In genomic region chr14:32159150-32159670, GRCm38 (mm10) we compare ENCODE assay signal across 9 mouse cellular contexts. TPM values are rescaled to one million over a fixed set of nuclear protein-coding genes. Genes with fewer than 3 reads are reported as not detected.
DNase-seq lines count a peak whose midpoint lies in the region; ATAC-seq and TF ChIP-seq lines count a peak whose summit lies in the region.
"Had no signal": no experiment of that assay in that cellular context is flagged by ENCODE, and none has a peak within 500 bp of the region (broad histone marks: within the 10 kb centered on the region; RNA-seq: fewer than 3 reads in every experiment).

No protein-coding gene starts in this region.

- TF ChIP-seq CTCF in lung, adult 2 months (IDR thresholded peaks at IDR 0.05; ENCODE audit: insufficient read depth, low read length) = no peak
- TF ChIP-seq CTCF in bone marrow, adult 2 months (IDR thresholded peaks at IDR 0.05; ENCODE audit: control insufficient read depth, insufficient read depth, low read length) = 0 out of 2 replicates have a peak, but pooled peaks have one; percentile 4
- TF ChIP-seq CTCF in heart, postnatal 0 days (IDR thresholded peaks at IDR 0.05; ENCODE audit: low read depth) = no peak
- no peak for TF ChIP-seq CTCF in olfactory bulb, adult 2 months (IDR thresholded peaks at IDR 0.05; ENCODE audit: insufficient read depth, low read depth, low read length)

- no peak for TF ChIP-seq POLR2A in lung, adult 2 months (IDR thresholded peaks at IDR 0.05; ENCODE audit: borderline replicate concordance, extremely low read depth, low read depth, low read length)
- no peak for TF ChIP-seq POLR2A in bone marrow, adult 2 months (IDR thresholded peaks at IDR 0.05; ENCODE audit: borderline replicate concordance, control insufficient read depth, low read depth, low read length)
- no peak for TF ChIP-seq POLR2A in olfactory bulb, adult 2 months (IDR thresholded peaks at IDR 0.05; ENCODE audit: insufficient read depth, low read depth, low read length)

- peak overlapping the region; percentile 94 for H3K27ac ChIP-seq in bone marrow, adult 2 months (ENCODE audit: control insufficient read depth, insufficient read depth, low read depth, low read length, poor library complexity)
- peak overlapping the region; percentile 91; the same call in 1 of the 2 replicates for H3K27ac ChIP-seq in heart, postnatal 0 days (ENCODE audit: low read depth)
- H3K27ac ChIP-seq in liver, embryonic 12.5 days = peak overlapping the region; percentile 97
- H3K27ac ChIP-seq in olfactory bulb, adult 2 months (ENCODE audit: insufficient read depth, low read depth, low read length) = 0 out of 2 replicates have a peak overlapping the region, but pooled peaks have one; percentile 28

- peak overlapping the region; percentile 88; the same call in 1 of the 2 replicates for H3K9ac ChIP-seq in heart, postnatal 0 days (replicated peaks; ENCODE audit: low read depth, low read length)
- H3K9ac ChIP-seq in liver, embryonic 12.5 days = peak overlapping the region; percentile 43

- ATAC-seq in heart, postnatal 0 days (ENCODE audit: insufficient read depth, low read depth) = peak; percentile 5
- ATAC-seq in liver, embryonic 12.5 days = peak; percentile 2

- 25% methylated on average over 4 of the region's 4 CpGs for WGBS in lung, adult 2 months
- 24% methylated on average over 4 of the region's 4 CpGs for WGBS in bone marrow, adult 2 months
- WGBS in heart, postnatal 0 days = 35% methylated on average over 4 of the region's 4 CpGs
- 30% methylated on average over 4 of the region's 4 CpGs for WGBS in liver, embryonic 12.5 days (ENCODE audit: insufficient replicate concordance)
- WGBS in olfactory bulb, adult 2 months = 31% methylated on average over 4 of the region's 4 CpGs

- no peak for TF ChIP-seq EP300 in heart, postnatal 0 days (IDR thresholded peaks at IDR 0.05; ENCODE audit: low read depth)

- no peak for DNase-seq in lung, adult 2 months
- no peak for DNase-seq in lung, postnatal 14 days
- no peak for DNase-seq in heart, postnatal 0 days (ENCODE audit: low spot score)
- DNase-seq in adrenal gland, adult 2 months = no peak
- no peak for DNase-seq in thymus, postnatal 4 days

- peaks cover 3% of the 10 kb centered on the region; the same call in 1 of the 2 replicates for H3K4me1 ChIP-seq in lung, adult 2 months (ENCODE audit: control insufficient read depth, insufficient read depth, low read length)
- H3K4me1 ChIP-seq in bone marrow, adult 2 months (ENCODE audit: control insufficient read depth, insufficient read depth, low read length) = peaks cover 4% of the 10 kb centered on the region; the same call in 1 of the 2 replicates
- peaks cover 17% of the 10 kb centered on the region for H3K4me1 ChIP-seq in heart, postnatal 0 days (ENCODE audit: control insufficient read depth, insufficient read depth)
- peaks cover 50% of the 10 kb centered on the region for H3K4me1 ChIP-seq in liver, embryonic 12.5 days
- peaks cover 6% of the 10 kb centered on the region for H3K4me1 ChIP-seq in olfactory bulb, adult 2 months (ENCODE audit: control insufficient read depth, insufficient read depth, low read length)

- no peaks in the 10 kb centered on the region for H3K36me3 ChIP-seq in heart, postnatal 0 days (replicated peaks; ENCODE audit: control insufficient read depth, insufficient read depth, low read length)
- peaks cover 7% of the 10 kb centered on the region; the same call in 1 of the 2 replicates for H3K36me3 ChIP-seq in liver, embryonic 12.5 days

- peak overlapping the region; percentile 54 for H3K4me3 ChIP-seq in lung, adult 2 months (replicated peaks; ENCODE audit: extremely low read depth, low read depth, low read length)
- H3K4me3 ChIP-seq in bone marrow, adult 2 months (replicated peaks; ENCODE audit: control insufficient read depth, low read depth, low read length) = peak overlapping the region; percentile 83
- H3K4me3 ChIP-seq in heart, postnatal 0 days (ENCODE audit: low read depth, low read length) = peak overlapping the region; percentile 89
- peak overlapping the region; percentile 92 for H3K4me3 ChIP-seq in liver, embryonic 12.5 days
- H3K4me3 ChIP-seq in olfactory bulb, adult 2 months (ENCODE audit: insufficient read depth, low read depth, low read length) = peak overlapping the region; percentile 89

- no peaks in the 10 kb centered on the region for H3K27me3 ChIP-seq in heart, postnatal 0 days (ENCODE audit: control insufficient read depth, insufficient read depth, low read length)
- H3K27me3 ChIP-seq in liver, embryonic 12.5 days (replicated peaks) = no peaks in the 10 kb centered on the region

- peak overlapping the region; percentile 88 for H3K4me2 ChIP-seq in heart, postnatal 0 days (ENCODE audit: low read depth, low read length)
- peak overlapping the region; percentile 89 for H3K4me2 ChIP-seq in liver, embryonic 12.5 days

- H3K9me3 ChIP-seq in heart, postnatal 0 days (replicated peaks; ENCODE audit: control insufficient read depth, low read length) = no peaks in the 10 kb centered on the region
- no peaks in the 10 kb centered on the region for H3K9me3 ChIP-seq in liver, embryonic 12.5 days (replicated peaks)

RNA-seq across cellular contexts. Expression of gene Ncoa4, which starts 0.5 kb away (rescaled TPM):
- 29.1 and 36.3 TPM in 2 replicates for polyA plus RNA-seq in lung, adult 2 months (2012; rRNA removed)
- 108 and 110 TPM in 2 replicates for polyA plus RNA-seq in bone marrow, adult 2 months (2011; ENCODE audit: insufficient read depth, insufficient read length, low replicate concordance, missing spikeins)
- total RNA-seq in heart, postnatal 0 days (2014; rRNA removed; ENCODE audit: low replicate concordance) = 137 and 180 TPM in 2 replicates
- 60.8 and 62.1 TPM in 2 replicates for polyA plus RNA-seq in heart, postnatal 0 days (2015; fragmentation: Nextera tagmentation; extraction: Ambion mirVana)
- 289 and 291 TPM in 2 replicates for polyA plus RNA-seq in liver, embryonic 12.5 days (2016; fragmentation: Nextera tagmentation; extraction: Ambion mirVana)
- polyA plus RNA-seq in olfactory bulb, adult 2 months (2012; ENCODE audit: insufficient read depth, insufficient read length, low replicate concordance, missing spikeins) = not detected in 2 replicates
- 100 to 1,000 TPM; 155 to 232 TPM for total RNA-seq in adrenal gland, adult 2 months (2021)
- 18.6 and 27.6 TPM in 2 replicates for polyA plus RNA-seq in adrenal gland, adult 2 months (2012; rRNA removed)

RNA-seq across cellular contexts. Expression of gene Msmb, which starts 17.4 kb away (rescaled TPM):
- polyA plus RNA-seq in lung, adult 2 months (2012; rRNA removed) = not detected in 2 replicates
- polyA plus RNA-seq in bone marrow, adult 2 months (2011; ENCODE audit: insufficient read depth, insufficient read length, low replicate concordance, missing spikeins) = not detected in 2 replicates
- not detected in 2 replicates for total RNA-seq in heart, postnatal 0 days (2014; rRNA removed; ENCODE audit: low replicate concordance)
- polyA plus RNA-seq in heart, postnatal 0 days (2015; fragmentation: Nextera tagmentation; extraction: Ambion mirVana) = not detected in 2 replicates
- polyA plus RNA-seq in liver, embryonic 12.5 days (2016; fragmentation: Nextera tagmentation; extraction: Ambion mirVana) = 0.36 and 0.50 TPM in 2 replicates
- not detected in 2 replicates for polyA plus RNA-seq in olfactory bulb, adult 2 months (2012; ENCODE audit: insufficient read depth, insufficient read length, low replicate concordance, missing spikeins)
- total RNA-seq in adrenal gland, adult 2 months (2021) = not detected
- not detected in 2 replicates for polyA plus RNA-seq in adrenal gland, adult 2 months (2012; rRNA removed)
- polyA plus RNA-seq: gonadal fat pad, adult 2 months had no signal

RNA-seq across cellular contexts. Expression of gene Timm23, which starts 42.5 kb away (rescaled TPM):
- 83.6 and 93.2 TPM in 2 replicates for polyA plus RNA-seq in lung, adult 2 months (2012; rRNA removed)
- 13.1 and 14.7 TPM in 2 replicates for polyA plus RNA-seq in bone marrow, adult 2 months (2011; ENCODE audit: insufficient read depth, insufficient read length, low replicate concordance, missing spikeins)
- 273 and 367 TPM in 2 replicates for total RNA-seq in heart, postnatal 0 days (2014; rRNA removed; ENCODE audit: low replicate concordance)
- polyA plus RNA-seq in heart, postnatal 0 days (2015; fragmentation: Nextera tagmentation; extraction: Ambion mirVana) = 440 and 486 TPM in 2 replicates
- 280 and 286 TPM in 2 replicates for polyA plus RNA-seq in liver, embryonic 12.5 days (2016; fragmentation: Nextera tagmentation; extraction: Ambion mirVana)
- polyA plus RNA-seq in olfactory bulb, adult 2 months (2012; ENCODE audit: insufficient read depth, insufficient read length, low replicate concordance, missing spikeins) = not detected in 2 replicates
- 100 to 1,000 TPM; 150 to 152 TPM for total RNA-seq in adrenal gland, adult 2 months (2021)
- polyA plus RNA-seq in adrenal gland, adult 2 months (2012; rRNA removed) = 165 TPM in 2 replicates

RNA-seq across cellular contexts. Expression of gene Parg, which starts 42.5 kb away (rescaled TPM):
- 4.1 and 4.9 TPM in 2 replicates for polyA plus RNA-seq in lung, adult 2 months (2012; rRNA removed)
- polyA plus RNA-seq in bone marrow, adult 2 months (2011; ENCODE audit: insufficient read depth, insufficient read length, low replicate concordance, missing spikeins) = 16.8 and 20.8 TPM in 2 replicates
- 21.0 and 21.4 TPM in 2 replicates for total RNA-seq in heart, postnatal 0 days (2014; rRNA removed; ENCODE audit: low replicate concordance)
- polyA plus RNA-seq in heart, postnatal 0 days (2015; fragmentation: Nextera tagmentation; extraction: Ambion mirVana) = 15.9 and 16.5 TPM in 2 replicates
- 22.7 and 26.1 TPM in 2 replicates for polyA plus RNA-seq in liver, embryonic 12.5 days (2016; fragmentation: Nextera tagmentation; extraction: Ambion mirVana)
- not detected in 2 replicates for polyA plus RNA-seq in olfactory bulb, adult 2 months (2012; ENCODE audit: insufficient read depth, insufficient read length, low replicate concordance, missing spikeins)
- 10 to 100 TPM; 49.0 to 69.1 TPM for total RNA-seq in adrenal gland, adult 2 months (2021)
- 6.3 and 8.9 TPM in 2 replicates for polyA plus RNA-seq in adrenal gland, adult 2 months (2012; rRNA removed)

Comparison
In these comparisons a context has a peak if more than half of its experiments do, and no peak if none do; other contexts are left out.
1. H3K27ac ChIP-seq: peak in every context shown above with its lines; median percentile 97 in liver, embryonic 12.5 days; 94 in bone marrow, adult 2 months; 91 in heart, postnatal 0 days; 28 in olfactory bulb, adult 2 months.
2. RNA of gene Timm23, which starts 42.5 kb away (polyA plus RNA-seq): 440 to 486 TPM in heart, postnatal 0 days, 280 to 286 TPM in liver, embryonic 12.5 days, 165 TPM in adrenal gland, adult 2 months, 83.6 to 93.2 TPM in lung, adult 2 months and 13.1 to 14.7 TPM in bone marrow, adult 2 months; not detected in olfactory bulb, adult 2 months; every median in the first group is over 10 times any median in the second.
3. Peak in every context shown above with its lines, with median percentiles within 50 percentile points of each other: H3K4me3 ChIP-seq.